Mouse (Mus musculus) brain, adult 2 months (tissue): ENCODE data around the gene Wdr70.

ENCODE experiments used
- DNase-seq: peaks from one replicate; pipeline ENCODE4 v3.0.0; 2011; ENCODE audit warnings: low read depth, low spot score

Wdr70 gene

DNA sequence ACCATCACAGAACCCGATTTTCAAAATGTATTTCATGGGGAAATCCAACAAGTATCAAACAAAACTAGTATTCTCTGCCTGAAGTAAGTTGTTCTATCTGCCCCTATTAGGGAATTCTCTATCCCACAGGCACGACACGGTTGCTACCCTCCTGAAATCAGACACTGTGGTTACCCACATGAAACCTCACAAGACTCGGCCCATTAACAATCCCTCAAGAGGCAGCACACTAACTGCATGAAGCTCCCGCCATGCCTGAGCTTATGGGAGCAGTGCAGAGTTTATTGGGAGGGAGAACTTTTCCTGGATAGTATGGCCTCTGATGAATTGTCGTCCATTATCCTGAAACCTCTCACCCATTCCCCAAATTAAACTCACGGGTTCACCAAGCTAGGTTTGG is 67.8 kb downstream of the Wdr70 start:
- no peak for DNase-seq

GRCm38 (mm10) chr15:8030643-8031042 is 68.4 kb downstream of the Wdr70 start:
- DNase-seq = peak; percentile 87

DNA sequence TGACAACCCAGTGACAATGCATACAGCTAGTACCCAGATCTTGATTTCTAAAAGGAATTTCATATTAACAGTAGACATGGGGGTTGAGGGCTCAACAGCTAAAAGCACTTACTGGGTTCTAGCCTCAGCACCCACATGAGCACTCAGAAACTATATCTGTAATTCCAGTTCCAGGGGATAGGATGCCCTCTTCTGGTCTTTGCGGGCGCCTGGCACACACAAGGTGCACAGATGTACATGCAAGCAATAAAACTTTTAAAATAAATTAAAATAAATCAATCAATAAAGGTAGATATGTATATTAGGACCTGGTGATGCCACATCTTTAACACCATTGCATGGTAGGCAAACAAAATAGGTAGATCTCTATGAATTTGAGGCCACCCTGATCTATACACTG is 71.5 kb downstream of the Wdr70 start:
- no peak for DNase-seq

GRCm38 (mm10) chr15:8011418-8011817 is 87.6 kb downstream of the Wdr70 start:
- DNase-seq = peak; percentile 47

- DNase-seq = no peak
Observed at GRCm38 (mm10) chr15:8007413-8007812, 91.6 kb downstream of the Wdr70 start.

DNA sequence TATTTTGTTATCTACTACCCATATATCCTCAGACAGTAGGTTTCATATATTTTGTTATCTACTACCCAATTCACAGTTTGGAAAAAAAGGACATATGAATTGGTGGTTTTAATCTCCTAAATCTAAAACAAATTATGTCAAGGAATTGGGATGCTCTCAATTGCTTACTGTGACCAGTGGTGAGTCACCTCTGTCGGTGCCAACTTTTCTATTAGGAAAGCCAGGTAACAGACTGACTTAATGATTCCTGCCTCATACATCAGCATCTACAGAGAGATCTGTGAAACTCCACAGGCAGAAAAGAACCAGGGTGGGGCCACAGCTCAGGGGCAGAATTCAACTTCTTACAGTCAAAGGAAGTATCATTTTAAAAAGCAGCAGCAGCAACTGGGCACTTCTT is 93.0 kb downstream of the Wdr70 start:
- no peak for DNase-seq

GRCm38 (mm10) chr15:8005506-8005905 is 93.5 kb downstream of the Wdr70 start:
- DNase-seq = peak; percentile 67

DNA sequence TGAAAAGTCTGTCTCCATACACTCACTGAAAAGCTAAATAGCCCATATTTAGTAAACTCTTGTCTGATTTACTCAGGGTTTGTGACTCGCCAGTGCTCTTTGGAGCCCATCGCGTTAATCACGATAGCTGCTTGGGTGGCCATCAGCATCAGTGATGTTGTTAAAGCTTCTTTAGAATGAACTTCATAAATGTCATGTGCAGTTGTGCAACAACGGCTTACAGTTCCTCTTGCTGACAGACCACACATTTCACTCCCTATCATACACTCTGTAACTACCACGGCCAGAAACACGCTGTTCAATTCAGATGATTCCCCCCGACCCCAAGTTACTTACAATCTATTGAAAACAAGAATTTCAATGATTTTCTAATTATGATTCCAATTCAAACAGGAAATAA is 95.2 kb downstream of the Wdr70 start:
- DNase-seq = no peak

- DNase-seq = no peak
Observed at GRCm38 (mm10) chr15:7998843-7999546, 100.0 kb downstream of the Wdr70 start.

DNA sequence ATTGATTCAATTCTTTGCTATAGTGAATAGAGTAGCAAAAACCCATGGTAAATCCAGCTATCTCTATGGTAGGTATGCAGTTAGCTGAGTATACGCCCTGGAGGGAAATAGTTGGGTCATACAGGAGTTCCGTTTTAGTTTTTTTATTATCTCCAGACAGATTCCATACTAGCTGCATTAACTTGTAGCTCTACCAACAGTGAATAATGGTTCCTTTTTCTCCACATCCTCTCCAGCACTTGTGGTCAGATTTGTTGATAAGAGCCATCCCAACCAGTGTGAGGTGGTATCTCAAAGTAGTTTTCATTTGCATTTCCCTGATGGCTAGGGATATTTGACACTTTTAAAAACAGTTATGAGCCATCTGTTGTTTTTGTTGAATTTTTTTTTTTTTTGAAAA is 100.9 kb downstream of the Wdr70 start:
- DNase-seq = no peak

DNA sequence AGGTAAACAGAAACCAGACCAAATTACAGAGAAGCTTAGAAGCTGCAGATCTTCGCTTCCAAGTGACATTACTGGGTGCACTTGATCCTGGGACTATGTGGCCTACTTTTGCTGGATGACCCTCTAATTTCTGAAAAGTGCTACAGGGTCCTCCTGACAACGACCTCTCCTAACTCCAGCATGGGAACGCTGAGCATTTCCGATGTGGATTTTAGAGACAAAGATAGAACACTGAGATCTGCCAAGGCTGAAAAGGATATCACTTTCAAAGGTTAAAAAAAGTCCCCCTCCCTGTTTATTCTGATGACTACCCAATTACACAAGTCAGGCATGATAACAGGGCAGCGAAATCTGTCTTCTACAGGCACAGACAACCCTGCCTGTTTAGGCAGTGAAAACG is 105.3 kb downstream of the Wdr70 start:
- peak; percentile 26 for DNase-seq

- DNase-seq = no peak
Observed at GRCm38 (mm10) chr15:7990101-7990500, 108.9 kb downstream of the Wdr70 start.

GRCm38 (mm10) chr15:7987374-7987773 is 111.6 kb downstream of the Wdr70 start:
- no peak for DNase-seq

GRCm38 (mm10) chr15:7986274-7986673 is 112.7 kb downstream of the Wdr70 start:
- no peak for DNase-seq

- DNase-seq = no peak
Observed at GRCm38 (mm10) chr15:7978640-7979039, 120.4 kb downstream of the Wdr70 start.

- no peak for DNase-seq
Observed at GRCm38 (mm10) chr15:7976775-7977174, 122.2 kb downstream of the Wdr70 start.

DNA sequence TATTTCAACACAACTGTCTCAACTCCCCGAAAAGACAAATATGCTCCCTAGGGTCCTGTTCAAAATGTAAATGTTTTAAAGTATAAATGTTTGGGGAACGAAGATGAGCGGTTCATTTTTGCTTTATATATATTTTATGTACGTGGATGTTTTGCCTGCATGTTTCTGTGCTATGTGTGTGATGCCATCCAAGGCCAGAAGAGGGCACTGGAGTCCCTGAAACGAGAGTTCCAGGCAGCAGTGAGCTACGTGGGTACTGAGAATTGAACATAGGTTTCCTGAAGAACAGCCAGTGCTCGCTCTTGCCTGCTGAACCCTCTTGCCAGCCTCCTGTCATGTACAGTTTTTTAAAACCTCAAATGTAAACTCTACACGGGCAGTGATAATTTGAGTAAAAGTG is 124.6 kb downstream of the Wdr70 start:
- no peak for DNase-seq

DNA sequence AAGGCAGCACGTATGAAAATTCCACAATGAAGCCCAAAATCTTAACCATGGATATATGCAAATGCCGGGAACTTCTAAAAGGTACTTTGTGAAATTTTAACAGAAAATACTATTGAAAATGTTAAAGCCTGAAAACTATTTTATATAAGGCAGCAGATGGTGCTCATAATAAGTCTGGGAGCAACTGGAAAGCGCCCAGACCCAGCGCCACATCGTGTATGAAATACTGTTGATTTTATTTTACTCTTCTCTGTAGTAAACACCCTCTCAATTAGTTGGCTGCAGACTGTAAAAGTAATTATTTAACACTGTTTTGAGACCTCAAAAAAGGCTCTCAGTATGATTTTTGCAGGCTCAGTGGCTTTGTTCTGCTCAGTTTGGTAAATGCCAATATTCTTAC is 126.5 kb downstream of the Wdr70 start:
- DNase-seq = peak; percentile 38

- DNase-seq = no peak
Observed at GRCm38 (mm10) chr15:7962786-7963185, 136.2 kb downstream of the Wdr70 start.

DNA sequence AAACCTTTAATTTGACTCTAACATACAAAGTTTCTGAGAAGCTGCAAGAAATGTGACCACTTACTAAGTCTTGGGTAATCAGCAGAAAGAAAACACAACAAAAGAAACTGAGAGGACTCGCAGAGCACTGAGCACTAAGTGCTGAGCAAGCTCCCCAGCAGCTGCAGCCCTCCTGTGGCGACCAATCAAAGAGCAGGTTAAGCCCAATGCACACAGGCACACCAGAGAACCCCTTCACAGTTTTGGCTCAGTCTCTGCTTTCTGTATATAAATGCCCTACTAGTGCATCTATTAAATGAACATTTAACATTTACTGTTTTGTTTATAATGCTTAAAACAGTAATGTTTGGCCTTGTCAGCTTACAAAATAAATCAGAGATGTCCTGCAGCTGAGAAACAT is 137.5 kb downstream of the Wdr70 start:
- no peak for DNase-seq

GRCm38 (mm10) chr15:7956899-7957298 is 142.1 kb downstream of the Wdr70 start:
- DNase-seq = peak; percentile 15

DNA sequence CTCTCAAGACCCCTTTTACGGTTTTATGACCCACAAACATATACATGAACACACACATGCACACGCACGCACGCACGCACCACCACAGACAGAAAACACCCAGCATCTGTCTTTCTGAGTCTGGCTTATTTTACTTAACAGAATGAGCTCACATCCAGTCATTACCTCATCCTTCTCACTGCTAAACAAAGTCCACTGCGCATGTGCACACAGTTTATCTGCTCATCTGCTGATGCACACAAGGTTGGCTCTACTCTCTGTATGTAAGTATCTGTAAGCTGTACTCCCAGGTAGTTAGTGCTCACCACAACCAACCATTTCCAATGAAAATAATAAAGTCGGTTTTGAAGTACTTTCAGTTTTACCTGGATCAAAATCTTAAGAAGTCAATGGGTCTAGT is 148.4 kb downstream of the Wdr70 start:
- DNase-seq = no peak

DNA sequence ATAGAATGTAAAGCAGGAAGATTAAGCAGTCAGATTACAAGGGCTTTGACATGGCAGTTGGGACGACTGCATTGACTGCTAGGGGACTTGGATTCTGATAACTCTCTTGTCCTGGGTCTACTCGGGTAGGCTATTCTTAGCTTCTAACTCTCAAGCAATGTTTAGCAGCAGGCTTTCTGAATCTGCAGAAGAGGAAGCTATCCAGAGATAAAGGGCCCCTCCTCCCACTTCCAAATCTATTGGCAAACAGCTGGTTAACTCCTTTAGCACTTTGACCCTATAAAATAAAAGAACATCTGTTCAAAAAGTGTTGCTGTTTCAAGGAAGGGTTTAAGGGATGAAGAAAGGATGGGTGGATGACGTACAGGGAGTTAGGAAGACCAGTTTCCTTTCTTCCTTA is 157.3 kb downstream of the Wdr70 start:
- no peak for DNase-seq

DNA sequence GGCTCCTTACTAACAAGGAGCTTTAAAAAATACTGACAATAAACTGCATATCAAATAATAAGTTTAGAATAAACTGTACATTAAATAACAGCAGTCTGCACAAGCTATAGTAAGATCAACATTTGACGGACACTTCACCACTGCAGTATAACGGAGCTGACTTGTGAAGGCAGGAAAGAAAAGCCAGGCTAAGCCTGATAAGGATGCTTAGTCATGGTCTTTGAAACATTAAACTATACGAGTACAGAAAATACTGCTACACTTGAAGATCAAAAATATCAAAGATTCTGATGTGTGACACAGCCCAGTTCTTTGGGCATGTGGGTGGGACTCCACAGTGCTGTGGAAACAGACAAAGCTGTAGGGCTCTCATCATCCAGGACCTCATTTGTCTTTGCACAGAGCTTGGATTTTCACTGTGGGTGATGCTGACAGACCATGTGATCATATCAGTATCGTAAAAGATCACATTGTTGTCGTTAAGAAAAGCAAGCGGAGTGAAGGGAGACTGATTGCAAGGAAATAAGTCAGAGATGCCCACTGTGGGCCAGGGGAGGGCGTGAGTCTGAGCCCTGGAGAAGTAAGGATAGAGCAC is 163.3 kb downstream of the Wdr70 start:
- peak; percentile 9 for DNase-seq
